10 mouse cellular contexts compared by ENCODE assay signal in genomic region chr11:66494391-66494790, GRCm38 (mm10). TPM values are rescaled to one million over a fixed set of nuclear protein-coding genes. Genes with fewer than 3 reads are reported as not detected.
"Had no signal": no experiment of that assay in that cellular context is flagged by ENCODE, and none has a peak within 500 bp of the region (broad histone marks: within the 10 kb centered on the region; RNA-seq: fewer than 3 reads in every experiment).

No protein-coding gene starts in this region.

- DNase-seq: lung, adult 2 months; lung, postnatal 14 days; lung, postnatal 36 days; right cerebral cortex, postnatal 14 days; thymus, adult 2 months; thymus, postnatal 25 days; thymus, postnatal 4 days had no signal

RNA-seq across cellular contexts. Expression of gene Shisa6, which starts 31.4 kb away (rescaled TPM):
- total RNA-seq: megakaryocyte progenitor cell, adult 5-6 weeks; monocyte, adult 5-6 weeks; neutrophil, adult 5-6 weeks had no signal
